Mouse (Mus musculus) cerebellum, adult 11 months (tissue): ENCODE measurements around the gene Snai3.

ENCODE experiments used
- DNase-seq: peaks from one replicate; pipeline ENCODE4 v3.0.0; 2022

Snai3 gene

GRCm38 (mm10) chr8:122460524-122461472, at the start of gene Snai3:
Gene Snai3, minus strand, starts transcription at chr8:122460733.
- DNase-seq: peak; percentile 66

DNA sequence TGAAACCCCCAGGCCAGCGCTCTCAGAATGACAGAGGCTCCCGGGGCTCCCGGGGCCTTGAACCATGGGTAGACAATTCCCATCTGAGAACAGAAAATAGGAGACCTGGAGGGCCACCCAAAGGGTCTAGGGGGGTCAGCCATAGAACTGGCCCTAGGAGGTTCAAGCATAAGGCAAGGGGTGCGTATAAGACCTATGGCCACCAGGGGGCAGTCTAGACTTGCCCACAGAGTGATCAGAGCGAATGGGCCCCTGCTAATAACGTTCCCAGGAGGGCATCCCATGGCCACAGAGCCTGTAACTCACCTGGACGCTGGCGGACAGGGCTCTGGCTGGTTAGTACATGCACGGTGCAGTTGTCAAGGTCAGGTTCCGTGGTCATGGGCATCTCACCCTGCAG, 40.3 kb upstream of the Snai3 start:
- peak; percentile 73 for DNase-seq

DNA sequence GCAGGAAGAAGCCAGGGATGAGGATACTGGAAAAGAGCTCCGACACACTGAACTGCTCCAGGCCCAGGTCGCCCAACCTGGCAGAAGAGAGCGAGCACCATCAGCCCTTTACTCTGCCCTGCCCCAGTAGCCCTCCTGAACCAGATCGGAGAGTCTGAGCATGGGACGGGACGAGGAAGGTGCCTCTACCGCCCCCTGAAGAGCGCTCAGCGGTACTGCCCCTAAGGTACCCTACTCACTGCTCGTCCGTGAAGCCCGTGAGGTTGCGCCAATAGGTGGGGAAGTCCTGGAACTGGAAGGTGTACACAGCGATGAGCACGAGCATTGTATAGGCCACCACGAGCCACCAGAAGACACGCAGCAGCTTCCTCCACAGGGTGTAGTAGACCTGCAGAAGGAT, 37.4 kb upstream of the Snai3 start:
- no peak for DNase-seq

- DNase-seq: no peak
Observed at GRCm38 (mm10) chr8:122497016-122497734, 36.6 kb upstream of the Snai3 start.

DNA sequence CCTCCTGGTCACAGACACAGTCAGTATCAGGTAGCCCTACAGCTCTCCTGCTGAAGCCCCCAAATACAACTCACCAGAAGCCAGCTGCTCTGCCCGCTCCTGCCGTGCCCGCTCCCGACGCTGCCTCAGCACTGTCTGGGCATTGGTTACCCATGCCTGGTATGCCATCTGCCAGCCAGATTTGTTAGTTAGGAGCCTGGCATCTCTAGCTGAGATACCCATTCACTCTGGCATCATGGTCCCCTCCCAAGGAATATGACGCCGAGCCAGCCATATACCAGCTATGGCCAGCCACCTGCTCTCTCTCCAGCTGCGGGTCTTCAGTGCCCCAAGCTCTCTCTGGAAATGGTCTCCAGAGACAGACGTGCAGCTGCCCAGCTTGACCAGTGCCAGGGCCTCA, 27.9 kb upstream of the Snai3 start:
- DNase-seq: no peak

- no peak for DNase-seq
Observed at GRCm38 (mm10) chr8:122484831-122485230, 24.3 kb upstream of the Snai3 start.

DNA sequence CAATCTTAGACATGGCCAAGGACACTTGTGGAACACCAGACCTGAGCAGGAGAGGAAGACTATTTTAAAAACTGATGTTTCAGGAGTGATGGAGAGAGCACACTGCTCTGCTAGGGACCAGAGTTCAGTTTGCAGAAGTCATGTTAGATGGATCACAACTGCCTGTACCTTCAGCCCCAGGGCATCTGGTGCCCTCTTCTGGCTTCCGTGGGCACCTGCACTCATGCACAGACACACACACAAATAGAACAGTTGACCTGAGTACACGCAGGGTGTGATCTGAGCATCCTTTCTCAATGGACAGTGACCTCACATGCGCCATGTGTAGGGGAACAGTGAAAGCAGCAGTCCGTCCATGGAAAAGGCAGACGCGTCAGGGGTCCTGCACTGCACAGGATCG, 23.3 kb upstream of the Snai3 start:
- no peak for DNase-seq

DNA sequence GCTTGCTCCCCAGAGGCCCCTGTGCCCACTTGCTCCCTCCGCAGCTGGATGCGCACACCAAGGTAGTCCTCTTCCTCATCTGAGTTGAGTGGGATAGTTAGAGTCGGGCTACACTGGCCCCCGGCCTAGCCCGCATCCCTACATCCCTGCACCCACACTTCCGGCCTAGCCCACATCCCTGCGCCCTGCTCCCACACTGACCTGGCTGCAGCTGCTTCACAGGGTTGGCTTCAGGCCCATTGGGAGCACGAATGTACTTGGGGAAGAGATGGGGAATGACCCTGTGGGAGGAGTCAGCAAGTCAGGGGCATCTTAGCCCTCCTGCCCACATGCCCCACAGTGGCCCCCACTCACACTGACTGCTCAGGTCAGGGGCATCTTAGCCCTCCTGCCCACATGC, 21.9 kb upstream of the Snai3 start:
- no peak for DNase-seq

GRCm38 (mm10) chr8:122475580-122476320, 15.2 kb upstream of the Snai3 start, which contains the start of the genes Rnf166 and Ctu2:
Gene Rnf166, minus strand, starts transcription at chr8:122476064.
Gene Ctu2, plus strand, starts transcription at chr8:122476143.
- DNase-seq: peak; percentile 87

GRCm38 (mm10) chr8:122474951-122475560, 14.5 kb upstream of the Snai3 start:
- peak; percentile 49 for DNase-seq

GRCm38 (mm10) chr8:122473911-122474421, 13.4 kb upstream of the Snai3 start:
- DNase-seq: no peak

- DNase-seq: no peak
Observed at GRCm38 (mm10) chr8:122470691-122471090, 10.2 kb upstream of the Snai3 start.

GRCm38 (mm10) chr8:122469965-122470364, 9.4 kb upstream of the Snai3 start:
- no peak for DNase-seq

DNA sequence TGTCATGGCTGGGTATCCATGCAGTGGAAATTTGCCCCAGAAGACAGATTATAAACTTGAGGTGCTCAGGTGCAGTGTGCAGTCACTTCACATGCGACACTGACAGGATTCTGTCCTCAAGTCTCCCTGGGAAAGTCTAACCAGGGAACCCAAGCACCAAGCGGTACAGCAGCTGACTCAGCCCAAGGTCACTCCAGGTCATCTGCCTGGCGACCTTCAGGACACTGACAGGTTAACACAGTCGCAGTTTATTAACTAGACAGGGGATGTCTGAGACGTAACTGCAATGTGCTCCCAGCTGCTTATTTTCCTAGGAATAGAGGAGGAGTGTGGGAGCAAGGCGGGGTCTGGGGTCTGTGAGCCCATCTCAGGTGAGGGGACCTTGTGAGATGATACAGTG, 8.9 kb upstream of the Snai3 start:
- DNase-seq: no peak

- DNase-seq: no peak
Observed at GRCm38 (mm10) chr8:122467816-122468215, 7.3 kb upstream of the Snai3 start.

GRCm38 (mm10) chr8:122464985-122465384, 4.5 kb upstream of the Snai3 start:
- DNase-seq: no peak

DNA sequence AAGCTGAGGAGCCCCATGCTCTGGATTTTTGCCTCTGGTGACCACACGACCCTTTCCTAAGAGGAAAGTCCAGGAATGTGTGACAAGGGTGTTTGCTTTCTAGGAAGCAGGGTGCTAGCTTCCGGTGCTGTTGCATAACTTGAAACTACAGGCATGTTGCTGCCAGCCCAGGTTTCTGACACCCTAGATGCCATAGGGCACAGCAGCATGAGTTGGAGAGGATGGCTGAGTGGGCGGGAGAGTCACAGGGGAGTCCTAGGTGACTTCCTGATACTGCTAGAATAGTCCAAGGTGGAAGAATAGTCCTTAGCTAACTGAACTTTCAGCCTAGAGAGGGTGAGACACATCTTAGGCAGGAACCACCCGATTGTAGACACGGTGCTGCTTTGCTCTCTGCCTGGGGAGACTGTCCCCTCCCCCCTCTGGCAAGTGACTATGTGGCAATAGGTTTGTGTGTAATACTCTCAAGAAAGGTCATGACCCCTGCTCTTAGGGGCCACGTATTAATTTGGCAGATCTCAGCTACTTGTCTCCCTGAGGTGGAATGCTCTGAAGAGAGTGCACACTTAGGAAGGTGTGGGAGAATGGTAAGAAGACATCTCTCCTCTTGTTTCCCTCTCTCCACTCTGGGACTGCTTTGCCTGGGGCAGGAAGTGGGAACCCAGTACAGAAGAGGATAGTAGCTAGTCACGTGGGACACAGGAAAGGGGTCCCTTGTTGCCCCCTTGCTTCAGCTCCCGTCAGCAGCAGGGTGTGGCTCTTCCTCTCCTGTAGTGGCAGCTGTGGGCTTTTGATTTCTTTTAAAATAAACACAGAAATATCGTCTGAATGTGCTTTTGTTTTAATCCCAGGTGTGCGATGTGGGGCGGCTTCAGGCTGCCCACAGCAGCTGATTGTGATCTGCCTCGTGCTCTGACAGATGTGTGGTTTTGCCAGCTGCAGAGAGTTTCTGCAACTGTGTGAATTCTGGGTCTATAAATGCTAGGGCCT, 3.4 kb upstream of the Snai3 start:
- no peak for DNase-seq

- DNase-seq: no peak
Observed at GRCm38 (mm10) chr8:122462510-122462909, 2.0 kb upstream of the Snai3 start.

DNA sequence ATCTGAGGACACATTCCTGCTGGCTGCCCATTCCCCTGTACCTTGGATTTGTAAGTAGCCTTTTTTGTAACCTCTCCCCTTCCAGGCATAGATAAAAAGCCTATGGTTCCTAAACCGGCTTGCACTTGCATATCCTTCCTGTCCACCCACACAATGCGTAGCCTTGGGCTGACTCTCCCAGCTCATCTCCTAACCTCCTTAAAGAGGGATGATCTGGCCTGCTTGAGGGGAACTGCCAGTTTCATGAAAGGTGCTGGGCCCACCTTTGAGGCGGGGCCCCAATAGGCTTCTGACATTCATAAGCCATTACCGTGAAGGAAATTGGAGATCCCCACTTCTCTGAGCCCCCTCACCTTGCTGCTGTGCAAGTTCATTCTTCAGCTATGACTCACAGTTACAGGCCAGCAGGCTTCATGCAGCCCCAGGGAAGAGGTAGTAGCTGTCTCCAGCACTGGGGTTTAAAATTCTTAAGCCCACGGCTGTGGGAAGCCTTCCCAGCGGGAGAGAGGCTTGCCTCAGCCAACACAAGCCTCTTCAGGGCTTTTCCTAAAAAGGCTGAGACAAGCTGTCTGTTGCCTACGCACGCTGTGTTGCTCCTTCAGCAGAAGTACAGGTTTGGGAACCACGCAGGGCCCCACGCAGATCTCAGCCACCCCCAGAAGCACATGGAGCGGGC, 1.1 kb upstream of the Snai3 start:
- DNase-seq: no peak

GRCm38 (mm10) chr8:122459990-122460389, 543 bp downstream of the Snai3 start:
- no peak for DNase-seq
